Mouse (Mus musculus): Measurements from ENCODE around the gene Rnf17.

Gene Rnf17

DNA sequence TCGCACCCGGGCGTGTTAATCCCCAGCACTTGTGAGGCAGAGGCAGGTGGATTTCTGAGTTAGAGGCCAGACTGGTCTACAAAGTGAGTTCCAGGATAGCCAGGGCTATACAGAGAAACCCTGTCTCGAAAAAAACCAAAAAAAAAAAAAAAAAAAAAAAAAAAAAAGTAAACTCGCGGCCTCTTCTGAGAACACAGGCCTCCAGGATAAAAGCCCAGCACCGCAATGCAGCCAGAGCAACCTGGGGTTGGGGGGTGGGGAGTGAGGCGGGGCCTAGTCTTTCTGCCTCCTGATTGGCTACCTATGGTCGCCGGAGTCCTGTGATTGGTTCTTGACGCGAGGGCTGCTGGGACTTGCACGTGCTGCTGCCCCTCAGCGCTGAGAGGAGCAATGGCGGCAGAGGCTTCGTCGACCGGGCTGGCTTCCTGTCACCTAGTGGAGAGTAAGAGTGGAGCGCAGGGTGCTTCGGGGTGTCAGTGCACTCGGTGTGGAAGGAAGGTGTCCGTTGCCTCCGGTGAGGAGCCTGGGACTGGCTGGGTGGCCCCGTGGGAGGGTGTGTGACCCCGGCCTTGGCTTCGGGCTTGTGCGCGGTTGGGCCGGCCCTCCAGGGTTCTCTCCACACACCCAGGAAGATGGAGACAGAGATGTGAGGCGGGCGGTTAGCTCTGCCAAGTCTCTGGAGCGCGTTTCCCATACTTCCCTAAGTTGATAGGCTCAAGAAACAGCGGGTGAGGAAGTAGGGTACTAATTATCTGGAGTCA is at the start of gene Rnf17:
Gene Rnf17, plus strand, starts transcription at position 271 of the 761 bp plus-strand sequence.
- no peak for DNase-seq

DNA sequence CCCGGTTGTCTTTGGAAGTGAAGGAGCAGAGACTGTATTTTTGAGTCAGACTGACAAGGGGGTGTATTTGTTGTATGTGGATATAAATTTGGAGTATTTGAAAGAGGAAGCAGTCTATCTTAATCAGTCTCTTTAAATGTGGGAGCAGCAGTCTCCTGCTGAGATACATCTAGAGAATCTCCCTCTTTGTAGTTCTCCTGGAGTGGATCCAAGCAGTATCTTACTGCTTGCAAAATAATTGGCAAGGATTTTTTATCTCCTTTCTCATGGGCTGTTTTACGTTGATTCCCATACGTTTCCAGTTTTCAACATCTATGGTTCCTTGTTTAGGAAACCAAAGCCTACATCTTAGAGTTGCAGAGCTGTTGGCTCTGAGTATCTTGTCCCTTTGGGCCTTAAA is 47.6 kb upstream of the Rnf17 start:
- no peak for DNase-seq

DNA sequence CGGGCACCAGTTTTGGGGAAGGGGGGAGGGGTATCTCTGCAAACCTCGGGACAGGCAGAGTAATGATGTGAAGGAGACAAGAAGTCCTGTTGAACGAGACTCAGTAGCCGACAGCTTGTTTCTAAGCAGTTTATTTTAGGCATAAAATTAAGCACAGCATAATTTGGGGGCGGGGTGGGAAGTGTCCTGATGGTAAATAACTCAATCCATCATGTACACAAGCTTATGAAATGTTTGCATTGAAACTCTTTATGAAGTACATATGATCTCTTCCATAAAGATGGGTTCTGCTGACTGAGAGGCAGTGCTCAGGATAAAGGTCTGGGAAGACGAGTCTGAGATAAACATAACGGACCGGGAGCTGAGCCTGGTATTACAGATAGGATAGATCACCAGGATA is 47.0 kb upstream of the Rnf17 start:
- DNase-seq = no peak

DNA sequence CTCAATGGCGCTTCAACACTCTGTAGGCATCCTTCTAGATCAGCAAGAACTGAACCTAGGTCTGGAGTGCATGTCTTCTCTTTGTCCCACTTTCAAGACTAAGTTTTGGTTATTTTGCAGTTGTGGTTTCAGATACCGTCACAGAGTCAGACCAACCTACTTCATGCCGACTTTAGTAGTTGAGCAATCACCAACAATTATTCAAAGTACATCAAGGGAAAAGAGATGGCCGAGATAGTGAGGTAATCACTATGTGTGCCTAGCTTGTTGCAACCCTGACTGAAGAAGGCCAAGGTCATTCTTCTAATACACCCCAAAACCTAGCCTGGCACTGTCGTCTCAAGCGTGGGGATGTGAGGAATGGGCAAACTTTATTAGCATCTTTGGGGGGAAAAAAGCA is 46.2 kb upstream of the Rnf17 start:
- DNase-seq = no peak

DNA sequence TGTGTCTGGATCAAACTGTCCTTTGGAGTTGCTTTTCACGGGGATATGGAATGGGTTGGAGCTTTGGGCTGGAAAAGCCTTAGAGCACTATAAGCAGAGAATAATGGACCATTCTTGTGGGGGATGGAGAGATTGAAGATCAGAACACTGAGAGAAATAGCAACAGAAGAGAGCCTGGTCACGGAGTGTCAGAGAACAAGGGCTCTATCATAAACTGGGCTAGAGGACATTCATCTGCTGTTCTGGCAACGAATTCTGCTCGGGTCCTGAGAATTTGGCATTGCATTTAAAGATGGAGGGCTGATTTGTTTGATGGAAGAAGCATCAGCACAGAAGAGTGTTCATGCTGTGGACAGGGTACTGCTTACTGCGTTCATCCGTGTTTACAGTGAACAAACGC is 44.0 kb upstream of the Rnf17 start:
- DNase-seq = no peak

DNA sequence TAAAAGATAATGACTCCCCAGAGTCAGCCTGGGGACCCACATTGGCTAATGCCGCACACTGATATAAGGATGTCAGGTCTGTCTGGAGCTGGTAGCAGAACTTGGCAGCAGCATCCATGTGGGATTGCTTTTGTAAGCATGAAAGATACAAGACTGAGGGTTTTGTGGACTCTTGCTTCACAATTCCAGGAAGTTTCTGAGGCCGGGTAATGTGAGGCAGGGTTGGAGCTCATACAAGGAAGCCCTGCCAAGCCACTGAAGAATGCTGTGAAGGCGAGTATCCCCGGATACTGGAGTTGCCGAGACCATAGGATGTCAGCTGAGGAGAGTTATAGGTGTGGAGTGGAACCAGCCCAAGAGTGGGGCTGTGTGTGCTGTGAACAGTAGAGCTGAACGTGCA is 43.2 kb upstream of the Rnf17 start:
- no peak for DNase-seq

DNA sequence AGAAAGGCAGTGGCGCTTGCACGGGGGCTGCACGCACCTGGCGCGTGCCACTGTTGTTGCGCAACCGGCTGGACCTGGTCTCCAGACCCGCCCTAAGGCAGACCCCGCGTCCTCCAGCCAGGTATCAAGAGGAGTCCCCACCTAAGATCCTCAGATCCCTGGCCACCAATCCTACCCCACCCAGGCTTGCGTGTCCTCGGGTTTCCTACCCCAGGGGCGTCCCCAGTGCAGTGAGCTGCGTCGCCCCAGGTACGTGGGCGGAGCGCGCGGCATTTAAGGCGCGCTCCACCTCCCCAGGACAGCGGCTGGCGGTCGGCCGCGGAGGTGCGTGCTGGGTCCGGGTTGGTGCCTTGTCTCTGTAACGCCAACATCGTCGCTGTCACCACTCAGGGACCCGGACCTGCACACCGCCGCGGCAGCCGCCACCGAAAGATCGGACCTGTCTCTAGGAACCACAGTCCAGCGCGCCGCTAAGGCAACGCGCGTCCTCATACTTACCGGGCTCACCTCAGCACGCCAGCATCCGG is 37.6 kb upstream of the Rnf17 start, which contains the start of gene Atp12a:
Gene Atp12a, plus strand, starts transcription at position 358 of the 527 bp plus-strand sequence.
- DNase-seq = no peak

DNA sequence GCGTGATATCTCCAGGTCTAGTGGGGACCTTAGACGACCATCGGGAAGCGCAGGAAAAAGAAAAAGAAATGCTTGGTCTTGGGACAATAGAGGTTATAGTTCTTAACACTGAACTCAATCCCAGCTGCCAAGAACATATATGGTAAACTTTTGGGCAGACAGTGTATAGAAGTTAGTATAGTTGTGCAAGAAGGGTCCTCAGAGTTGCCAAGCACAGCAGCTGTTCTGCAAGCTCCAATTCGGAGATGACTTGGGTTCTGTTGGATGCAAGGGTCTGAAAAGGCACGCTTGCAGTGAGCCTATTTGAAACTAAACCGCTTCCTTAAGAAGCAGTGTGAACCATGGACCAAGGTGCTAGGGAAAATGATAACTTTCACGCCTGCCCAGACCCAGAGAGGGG is 37.1 kb upstream of the Rnf17 start:
- DNase-seq = no peak

DNA sequence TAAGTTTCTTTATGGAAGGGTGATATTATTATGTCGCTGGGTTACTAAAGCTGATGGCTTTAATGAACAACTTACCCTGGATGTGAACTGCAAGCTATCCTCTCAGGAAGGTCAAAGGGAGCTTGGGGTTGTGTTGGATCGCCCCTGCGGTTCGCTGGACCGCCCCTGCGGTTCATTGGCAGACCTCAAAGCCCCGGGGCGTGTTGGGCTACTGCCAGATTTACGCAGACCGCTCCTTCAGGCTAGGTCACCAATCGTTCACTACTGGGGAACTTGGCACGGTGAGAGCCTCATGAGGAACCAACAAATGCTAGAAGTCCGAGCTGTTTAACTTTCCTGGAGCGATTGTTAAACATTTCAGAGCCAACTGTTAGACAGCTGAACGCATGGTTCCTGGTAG is 35.7 kb upstream of the Rnf17 start:
- peak; percentile 54 to 62 for DNase-seq

DNA sequence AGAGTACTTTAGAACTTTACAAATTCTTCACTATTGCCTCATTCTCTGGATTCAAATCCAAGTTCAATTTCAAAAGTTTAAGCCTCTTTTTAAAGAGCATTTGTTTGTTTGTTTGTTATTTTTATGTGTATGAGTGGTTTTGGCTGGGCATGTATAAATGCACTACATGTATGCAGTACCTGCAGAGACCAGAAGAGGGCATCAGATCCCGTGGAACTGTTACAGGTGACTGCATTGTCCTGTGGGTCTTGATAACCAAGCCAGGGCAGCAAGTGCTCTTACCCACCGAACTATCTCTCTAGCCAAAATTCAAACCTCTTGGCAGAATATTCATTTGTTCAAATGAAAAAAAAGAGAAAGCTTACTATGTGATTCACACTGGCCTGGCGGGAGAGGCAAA is 33.5 kb upstream of the Rnf17 start:
- DNase-seq = peak in 1 of 2 experiments; percentile 21

DNA sequence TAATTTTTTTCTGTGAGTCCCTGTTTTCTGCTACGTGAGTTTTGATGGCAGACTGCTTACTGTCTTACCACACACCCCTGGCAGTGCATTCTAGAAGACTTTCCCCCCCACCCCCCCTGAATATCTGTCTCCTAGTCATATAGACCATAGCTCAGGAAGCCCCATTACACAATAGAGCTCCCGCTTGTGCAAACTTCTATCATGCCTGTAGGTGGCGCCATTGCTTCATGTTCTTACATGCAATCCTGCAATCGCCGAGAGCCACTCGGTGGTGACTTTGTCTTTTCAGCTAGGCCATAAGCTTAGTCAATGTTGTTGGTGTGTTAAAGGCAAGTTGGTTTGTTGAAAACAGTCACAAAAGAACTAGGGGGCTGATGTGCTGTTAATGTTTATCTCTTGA is 26.6 kb upstream of the Rnf17 start:
- peak; percentile 58 to 84 for DNase-seq

DNA sequence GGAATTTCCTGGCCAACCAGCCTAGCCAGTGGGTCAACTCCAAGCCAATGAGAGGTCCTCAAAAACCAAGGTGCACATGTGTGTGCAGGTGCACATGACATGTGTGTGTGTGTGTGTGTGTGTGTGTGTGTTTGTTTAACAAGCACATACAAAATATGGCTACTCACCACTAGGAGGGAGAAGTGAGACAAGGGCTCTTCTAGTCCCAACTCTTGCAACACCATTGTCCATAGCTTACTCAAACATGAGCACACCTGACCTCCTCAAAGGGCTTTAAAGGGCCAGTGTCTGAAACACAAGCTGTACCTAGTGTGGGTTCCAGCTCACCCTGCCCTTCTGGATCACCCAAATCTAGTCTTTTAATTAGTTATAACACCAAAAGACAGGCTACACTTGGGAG is 24.6 kb upstream of the Rnf17 start:
- no peak for DNase-seq

DNA sequence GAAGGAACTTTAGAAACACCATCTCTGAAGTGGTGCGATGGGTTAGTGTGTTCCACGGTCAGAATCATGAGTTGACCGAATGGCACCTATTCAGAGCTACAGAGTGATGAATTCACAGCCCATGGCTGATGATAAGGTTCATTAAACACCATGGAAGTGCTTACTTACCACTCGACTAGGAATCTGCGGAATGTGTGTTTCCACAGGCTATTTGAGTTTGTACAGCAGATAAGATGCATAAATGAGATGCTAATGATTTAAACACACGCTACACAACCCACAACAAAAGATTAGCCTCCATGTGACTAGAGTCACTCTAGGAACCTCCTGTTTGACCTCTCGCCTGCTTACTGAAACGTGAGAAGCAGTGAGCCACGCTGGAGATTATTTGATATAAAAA is 23.0 kb upstream of the Rnf17 start:
- peak in 1 of 2 experiments; percentile 46 for DNase-seq

DNA sequence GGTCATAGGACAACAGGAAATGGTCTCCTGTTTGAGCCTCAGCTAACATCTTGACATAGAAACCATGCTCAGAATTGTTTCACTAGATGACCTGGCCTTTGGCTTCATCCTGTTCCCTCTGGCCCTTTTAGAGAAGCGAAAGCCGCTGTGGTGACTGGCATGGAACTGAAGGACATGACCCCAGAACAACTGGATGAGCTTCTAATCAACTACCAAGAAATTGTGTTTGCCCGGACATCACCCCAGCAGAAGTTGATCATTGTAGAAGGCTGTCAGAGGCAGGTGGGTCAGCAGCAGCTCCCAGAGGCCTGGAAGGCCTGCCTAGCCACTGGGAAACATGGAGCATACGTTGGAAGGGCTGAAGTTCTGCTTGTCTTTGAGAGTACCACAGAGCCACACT is 20.0 kb upstream of the Rnf17 start:
- peak in 1 of 2 experiments; percentile 17 for DNase-seq

DNA sequence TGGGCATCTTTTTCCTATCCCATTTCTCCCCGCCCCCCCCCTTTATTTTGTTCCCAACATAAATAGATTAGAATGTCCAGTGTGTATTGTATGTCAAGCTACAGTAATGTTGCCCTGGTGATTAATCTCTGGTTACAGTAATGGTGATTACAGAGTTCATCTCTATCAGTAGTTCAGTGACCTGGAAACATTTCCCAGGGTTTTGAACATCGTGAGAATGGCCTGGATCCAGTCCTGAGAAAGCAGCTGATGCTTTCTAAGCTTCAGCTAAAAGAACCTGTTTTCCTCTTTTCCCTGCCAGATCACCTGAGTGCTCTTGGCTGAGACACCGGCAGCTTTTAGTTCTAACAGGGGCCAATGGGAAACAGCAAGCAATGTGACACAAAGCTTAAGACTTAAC is 12.1 kb upstream of the Rnf17 start:
- no peak for DNase-seq

DNA sequence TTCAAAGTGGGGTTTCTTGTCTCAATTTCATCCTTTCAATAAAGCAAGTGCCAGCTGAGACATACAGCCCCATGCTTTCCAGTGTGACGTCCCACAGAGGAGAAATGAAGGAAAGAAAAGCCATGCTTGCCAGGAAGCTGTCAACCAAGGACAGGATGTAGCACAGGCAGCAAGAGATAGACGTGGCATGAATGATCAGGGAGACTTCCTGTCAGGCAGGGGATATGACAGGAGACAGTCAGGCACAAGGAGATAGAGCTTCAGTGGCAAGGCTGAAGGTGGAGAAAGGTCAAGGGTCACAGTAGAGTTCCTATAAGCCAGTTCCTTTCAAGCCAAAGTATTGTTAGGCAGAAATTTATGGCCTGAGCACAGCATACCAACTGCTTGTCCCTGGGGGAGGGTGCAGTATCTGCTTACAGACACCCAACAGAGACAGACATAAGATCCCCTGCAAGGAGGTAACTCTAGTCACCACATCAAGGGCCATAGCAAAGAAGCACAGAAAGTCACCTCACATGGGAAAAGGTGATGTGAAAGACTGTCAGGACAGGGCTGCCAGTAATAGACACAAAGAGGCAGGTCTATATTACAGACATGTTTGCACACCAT is 8.6 kb upstream of the Rnf17 start:
- DNase-seq = no peak

DNA sequence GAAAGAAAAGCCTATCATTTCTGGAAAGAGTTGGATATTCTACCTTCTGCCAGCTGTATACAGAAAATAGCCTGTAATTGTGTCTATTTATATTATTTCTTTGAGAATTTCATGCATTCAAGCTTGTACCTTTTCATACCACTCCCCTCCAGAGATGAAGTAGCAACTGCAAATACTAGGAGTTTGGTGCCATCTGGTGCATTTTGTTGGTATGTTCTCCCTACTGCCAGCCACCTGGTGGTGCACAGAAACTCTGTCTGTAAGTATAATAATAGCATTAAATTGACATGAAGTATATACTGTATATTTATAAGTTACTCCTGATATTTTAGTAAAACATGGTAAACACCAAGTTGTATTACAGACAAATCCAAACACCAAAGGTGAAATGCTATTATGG is 4.4 kb upstream of the Rnf17 start:
- peak; percentile 18 to 51 for DNase-seq

DNA sequence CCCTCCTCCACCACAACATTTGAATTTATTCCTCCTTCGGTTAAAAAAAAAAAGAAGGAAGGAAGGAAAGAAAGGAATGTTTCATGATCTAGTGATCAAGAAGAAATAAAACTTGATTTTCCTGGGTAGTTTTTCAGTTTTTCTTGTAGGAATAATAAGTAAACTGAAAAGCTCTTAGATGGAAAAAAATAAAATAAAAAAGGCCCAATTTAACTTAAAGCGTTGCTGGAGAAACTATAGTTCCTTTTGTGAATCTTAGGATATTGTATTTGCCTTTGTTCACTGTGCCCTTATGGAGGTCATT is 643 bp downstream of the Rnf17 start:
- DNase-seq = no peak

DNA sequence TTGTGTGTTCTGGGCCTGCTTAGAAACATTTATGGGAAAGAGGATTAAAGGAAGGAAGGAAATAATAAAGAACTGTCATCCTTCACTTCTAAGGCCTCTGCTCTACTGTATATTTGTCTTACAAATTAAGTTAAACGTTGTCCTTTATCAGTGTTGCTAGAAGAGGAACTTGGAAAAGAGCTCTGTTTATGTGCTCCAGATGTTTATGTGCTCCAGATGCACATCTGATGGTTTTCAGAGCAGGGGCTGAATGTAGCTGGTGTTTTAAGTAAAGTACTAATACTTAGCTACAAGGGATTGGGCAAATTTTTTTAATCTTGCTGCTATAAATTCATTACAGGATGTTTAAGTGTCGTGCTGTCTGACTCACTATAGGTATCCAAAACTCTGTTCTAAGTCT is 59.7 kb downstream of the Rnf17 start:
- DNase-seq = no peak

DNA sequence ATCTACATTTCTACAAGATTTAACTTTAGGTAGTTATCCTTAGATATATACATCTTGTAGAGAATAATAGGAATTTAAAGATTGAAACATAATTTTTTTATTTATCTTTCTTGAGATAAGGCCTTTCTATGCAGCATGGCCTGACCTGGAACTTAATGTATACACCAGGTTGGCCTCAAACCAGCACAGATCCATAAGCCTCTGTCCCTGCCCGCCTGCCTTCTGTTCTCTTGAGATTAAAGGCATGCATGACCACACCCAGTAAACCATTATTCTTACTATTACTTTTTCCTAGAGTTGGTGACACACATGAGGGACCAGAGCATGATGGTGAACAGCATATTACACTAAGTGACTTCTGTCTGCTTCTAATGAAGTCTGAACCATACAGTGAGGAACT is 60.3 kb downstream of the Rnf17 start:
- DNase-seq = no peak

DNA sequence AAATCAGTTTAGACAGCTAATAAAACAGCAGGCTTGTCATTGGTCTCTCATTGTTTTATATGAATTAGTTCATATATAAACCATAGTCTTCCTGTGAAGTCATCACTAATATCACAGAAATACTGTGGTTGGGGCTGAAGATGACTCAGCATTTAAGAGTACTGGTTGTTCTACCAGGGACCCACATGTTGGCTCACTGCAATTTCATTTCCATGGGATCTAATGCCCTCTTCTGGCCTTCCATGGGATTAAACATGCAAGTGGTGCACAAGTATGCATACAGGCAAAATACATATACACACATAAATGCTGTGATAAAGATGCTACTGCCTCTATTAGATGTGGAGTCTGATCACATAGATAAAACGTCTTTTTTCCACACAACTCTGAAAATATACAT is 65.8 kb downstream of the Rnf17 start:
- peak in 1 of 2 experiments; percentile 17 for DNase-seq

DNA sequence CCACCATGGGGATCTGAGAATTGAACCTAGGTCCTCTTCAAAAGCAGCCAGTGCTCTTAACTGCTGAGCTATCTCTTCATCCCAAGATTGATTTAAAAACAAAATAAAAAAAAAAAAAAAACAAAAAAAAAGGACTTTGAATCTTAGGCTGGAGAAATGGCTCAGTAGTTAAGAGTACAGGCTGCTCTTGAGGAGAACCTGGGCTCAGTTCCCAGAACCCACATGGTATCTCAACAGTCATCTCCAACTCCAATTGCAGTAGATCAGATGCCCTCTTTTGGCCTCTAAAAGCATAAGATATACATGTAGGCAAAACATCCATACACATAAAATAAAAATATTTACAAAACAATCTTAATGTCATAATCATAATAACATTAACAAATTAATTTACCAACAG is 87.4 kb downstream of the Rnf17 start:
- DNase-seq = peak; percentile 27 to 39

DNA sequence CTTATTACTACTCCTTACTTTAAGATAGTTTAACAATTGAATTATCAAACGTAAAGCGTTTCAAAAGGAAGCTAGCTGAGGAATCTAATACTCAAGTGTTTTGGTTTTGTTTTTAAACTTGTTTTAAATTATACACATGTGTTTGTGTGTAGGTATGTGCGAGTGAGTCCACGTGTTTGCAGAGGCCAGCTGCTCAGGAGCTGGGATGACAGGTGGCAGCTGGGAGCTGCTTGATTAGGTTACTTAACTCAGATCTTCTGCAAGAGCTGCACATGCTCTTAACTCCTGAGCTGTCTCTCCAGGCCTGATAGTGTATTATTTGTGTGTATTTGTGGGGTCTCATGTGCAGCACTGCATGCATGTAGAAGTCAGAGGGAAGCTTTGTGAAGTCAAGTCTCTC is 100.0 kb downstream of the Rnf17 start:
- DNase-seq = no peak

DNA sequence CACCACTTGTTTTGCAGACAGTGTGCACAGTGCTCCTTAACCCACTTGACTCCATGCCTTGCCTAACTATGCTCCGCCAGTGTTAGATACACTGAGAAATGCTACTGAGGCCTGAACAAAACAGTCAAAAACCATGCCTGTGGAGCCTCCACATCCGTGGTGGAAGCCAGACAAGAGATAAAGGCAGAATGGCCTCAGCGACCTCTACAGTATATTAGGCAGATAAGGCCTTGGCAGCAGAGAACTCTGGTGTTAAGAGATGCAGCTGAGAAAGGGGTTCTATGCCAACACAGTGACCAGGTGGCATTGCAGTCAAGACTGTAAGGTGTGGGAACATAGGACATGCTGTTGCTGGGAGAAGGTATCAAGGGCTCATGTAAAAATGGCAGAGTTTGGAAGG is 104.4 kb downstream of the Rnf17 start:
- DNase-seq = no peak

DNA sequence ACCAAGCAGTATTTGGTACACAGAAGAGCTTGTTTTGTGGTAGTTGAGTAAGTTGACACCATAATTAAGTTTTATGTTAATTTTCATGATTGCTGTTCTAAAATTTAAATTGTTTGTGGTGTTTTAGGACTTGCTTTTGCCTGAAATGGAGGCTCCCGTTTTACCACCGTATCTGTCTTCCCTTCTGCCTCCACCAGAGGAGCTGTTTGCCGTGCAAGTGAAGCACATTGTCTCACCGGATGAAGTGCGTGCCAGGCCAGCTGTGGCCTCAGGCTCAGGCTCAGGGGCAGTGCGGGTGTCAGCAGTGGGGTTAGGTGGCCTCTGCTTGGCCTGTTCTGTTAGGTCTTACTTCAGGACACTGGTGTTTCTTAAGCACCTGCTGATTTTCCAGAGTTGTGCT is 109.7 kb downstream of the Rnf17 start:
- DNase-seq = peak in 1 of 2 experiments; percentile 10

Measured in kidney, adult 8-10 months (tissue).